Mouse (Mus musculus): Measurements from ENCODE around the gene Ktn1. TPM values are rescaled to one million over a fixed set of nuclear protein-coding genes. Genes with fewer than 3 reads are reported as not detected.

Ktn1 gene
- polyA plus RNA-seq, 1 experiment from 2014 or later, result 82.7 TPM

DNA sequence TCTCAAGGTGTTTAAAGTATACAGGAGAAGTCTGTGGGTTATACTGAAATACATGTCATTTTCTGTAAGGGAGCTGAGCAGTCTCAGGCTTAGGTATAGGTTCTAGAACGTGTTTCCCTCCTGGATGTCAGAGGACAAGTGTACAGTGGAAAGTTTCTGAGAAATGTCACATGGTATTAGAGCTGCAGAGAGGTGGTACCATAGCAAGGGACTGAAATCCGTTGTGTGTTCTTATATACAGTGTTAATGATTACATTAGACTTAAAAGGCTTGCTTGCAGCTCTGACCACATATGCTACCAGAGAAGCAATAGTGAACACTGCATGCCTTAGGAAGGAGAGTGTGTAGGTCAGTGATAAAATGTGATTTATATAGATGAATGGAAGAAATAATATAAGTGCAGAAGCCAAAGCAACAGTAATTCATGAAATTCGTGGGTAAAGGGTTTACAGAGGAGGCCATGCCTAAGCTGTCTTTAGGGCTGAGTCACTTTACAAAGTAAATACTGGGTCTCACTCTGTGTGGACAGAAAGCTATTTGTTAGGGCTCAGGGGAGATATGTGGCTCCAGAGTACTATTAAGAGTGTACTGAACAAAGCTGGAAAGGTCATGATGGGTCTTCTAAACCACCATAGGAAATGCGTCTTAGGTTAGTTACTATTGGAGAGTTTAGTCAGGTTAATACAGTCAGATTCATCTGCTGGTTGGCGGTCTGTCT is 17.0 kb downstream of the Ktn1 start:
- no peak overlapping the region for H3K4me2 ChIP-seq
- no peaks in the 10 kb centered on the region for H3K9me3 ChIP-seq (replicated peaks)
- H3K27me3 ChIP-seq, result no peaks in the 10 kb centered on the region
- H3K4me1 ChIP-seq (replicated peaks), result peaks cover 8% of the 10 kb centered on the region; the same call in 1 of the 2 replicates
- H3K4me3 ChIP-seq, result no peak overlapping the region
- peaks cover 16% of the 10 kb centered on the region for H3K36me3 ChIP-seq
- H3K27ac ChIP-seq, result no peak overlapping the region
- WGBS, result 81% methylated on average over 5 of the region's 5 CpGs
- H3K9ac ChIP-seq, result no peak overlapping the region
- ATAC-seq (replicated peaks; ENCODE audit: insufficient number of reproducible peaks, insufficient read depth, low FRiP score, low read depth), result no peak

DNA sequence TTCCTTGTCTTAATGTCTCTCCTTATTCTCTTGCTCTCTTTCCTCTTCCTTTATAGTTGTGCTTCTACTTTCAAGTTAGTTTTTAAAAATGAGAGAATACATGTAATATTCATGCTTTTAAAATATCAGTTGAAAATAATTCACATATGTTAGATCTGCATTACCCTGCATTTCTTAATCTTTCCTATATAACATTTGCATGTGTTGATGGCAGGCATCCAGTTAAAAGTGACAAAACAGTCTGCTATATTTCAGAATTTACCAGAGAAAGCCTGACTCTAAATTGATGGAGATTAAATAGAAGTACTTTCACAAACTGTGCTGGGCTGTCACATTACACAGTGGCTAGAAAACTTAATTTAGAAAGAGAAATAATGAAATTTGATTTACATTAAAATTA is 19.8 kb downstream of the Ktn1 start:
- Histone ChIP-seq H3K27me3 (no peaks in the 10 kb centered on the region), H3K9me3 (replicated peaks) (no peaks in the 10 kb centered on the region), H3K27ac (no peak overlapping the region), H3K9ac (no peak overlapping the region), H3K4me3 (no peak overlapping the region), H3K4me1 (replicated peaks) (peaks cover 8% of the 10 kb centered on the region; the same call in 1 of the 2 replicates), H3K4me2 (no peak overlapping the region), H3K36me3 (peaks cover 28% of the 10 kb centered on the region)
- no peak for ATAC-seq (replicated peaks; ENCODE audit: insufficient number of reproducible peaks, insufficient read depth, low FRiP score, low read depth)

DNA sequence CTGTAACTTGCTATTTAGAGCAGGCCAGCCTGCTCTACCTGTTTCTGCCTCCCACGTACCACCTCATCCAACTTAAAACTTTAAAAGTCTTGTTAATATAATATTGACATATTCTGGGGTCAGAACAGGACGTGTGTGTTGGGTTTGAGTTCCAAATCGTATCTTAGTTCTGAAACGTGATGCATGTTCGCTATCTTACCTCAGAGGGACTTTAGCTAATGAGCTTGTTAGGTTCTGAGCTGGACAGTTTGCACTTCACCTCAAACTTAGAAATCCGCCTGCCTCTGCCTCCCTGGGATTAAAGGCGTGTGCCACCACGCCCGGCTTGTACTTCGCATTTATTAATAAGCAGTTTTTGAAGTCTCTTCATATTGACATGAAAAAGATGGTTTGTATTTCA is 34.6 kb downstream of the Ktn1 start:
- 93% methylated on average over 10 of the region's 10 CpGs for WGBS
- Histone ChIP-seq H3K27ac (no peak overlapping the region), H3K4me1 (replicated peaks) (no peaks in the 10 kb centered on the region), H3K36me3 (peaks cover 85% of the 10 kb centered on the region), H3K9ac (no peak overlapping the region), H3K4me2 (no peak overlapping the region), H3K27me3 (no peaks in the 10 kb centered on the region), H3K9me3 (replicated peaks) (no peaks in the 10 kb centered on the region), H3K4me3 (no peak overlapping the region)
- ATAC-seq (replicated peaks; ENCODE audit: insufficient number of reproducible peaks, insufficient read depth, low FRiP score, low read depth), result no peak

DNA sequence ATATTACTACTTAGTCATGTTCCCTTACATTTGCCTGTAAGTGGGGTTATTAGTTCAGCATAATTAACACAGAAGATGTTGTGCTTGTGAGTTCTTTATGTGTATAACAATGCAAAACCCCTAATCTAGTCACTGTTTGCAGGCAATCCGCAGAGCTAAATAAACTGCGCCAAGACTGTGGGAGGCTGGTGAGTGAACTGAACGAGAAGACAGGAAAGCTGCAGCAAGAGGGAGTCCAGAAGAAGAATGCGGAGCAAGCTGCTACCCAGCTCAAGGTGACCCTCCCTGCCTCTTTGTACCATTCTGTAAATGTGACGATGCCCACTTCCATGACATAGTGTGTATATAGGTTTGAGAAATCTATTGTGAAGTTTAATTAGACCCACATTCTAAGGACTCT is 36.3 kb downstream of the Ktn1 start:
- H3K36me3 ChIP-seq, result peaks cover 83% of the 10 kb centered on the region
- no peak overlapping the region for H3K27ac ChIP-seq
- no peak overlapping the region for H3K4me2 ChIP-seq
- WGBS, result 87% methylated on average over 5 of the region's 5 CpGs
- no peaks in the 10 kb centered on the region for H3K27me3 ChIP-seq
- ATAC-seq (replicated peaks; ENCODE audit: insufficient number of reproducible peaks, insufficient read depth, low FRiP score, low read depth), result no peak
- H3K4me1 ChIP-seq (replicated peaks), result no peaks in the 10 kb centered on the region
- no peaks in the 10 kb centered on the region for H3K9me3 ChIP-seq (replicated peaks)
- H3K4me3 ChIP-seq, result no peak overlapping the region
- no peak overlapping the region for H3K9ac ChIP-seq

DNA sequence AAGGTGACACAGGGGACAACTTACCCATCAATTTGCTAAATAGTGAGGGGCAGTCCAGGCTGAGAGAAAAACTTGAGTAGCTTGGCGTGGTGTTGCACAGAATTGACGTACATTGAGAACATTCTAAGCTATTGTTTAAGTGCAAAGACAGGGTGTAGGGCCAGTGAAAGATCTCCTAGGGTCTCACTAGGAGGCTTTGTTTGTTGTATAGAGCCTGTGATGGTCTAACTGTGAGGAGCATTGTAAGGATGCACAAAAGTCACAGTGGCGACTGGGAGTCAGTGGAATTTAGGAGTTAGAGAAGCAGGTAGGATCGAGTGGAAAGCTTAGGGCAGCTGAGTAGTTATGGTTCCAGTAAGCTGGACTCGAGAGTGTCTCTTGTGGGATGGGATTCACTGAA is 50.9 kb downstream of the Ktn1 start:
- Histone ChIP-seq H3K4me1 (replicated peaks) (no peaks in the 10 kb centered on the region), H3K9me3 (replicated peaks) (no peaks in the 10 kb centered on the region), H3K4me2 (no peak overlapping the region), H3K9ac (no peak overlapping the region), H3K36me3 (peaks cover 57% of the 10 kb centered on the region), H3K27me3 (no peaks in the 10 kb centered on the region), H3K27ac (no peak overlapping the region), H3K4me3 (no peak overlapping the region)
- no peak for ATAC-seq (replicated peaks; ENCODE audit: insufficient number of reproducible peaks, insufficient read depth, low FRiP score, low read depth)
- 88% methylated on average over 5 of the region's 5 CpGs for WGBS

DNA sequence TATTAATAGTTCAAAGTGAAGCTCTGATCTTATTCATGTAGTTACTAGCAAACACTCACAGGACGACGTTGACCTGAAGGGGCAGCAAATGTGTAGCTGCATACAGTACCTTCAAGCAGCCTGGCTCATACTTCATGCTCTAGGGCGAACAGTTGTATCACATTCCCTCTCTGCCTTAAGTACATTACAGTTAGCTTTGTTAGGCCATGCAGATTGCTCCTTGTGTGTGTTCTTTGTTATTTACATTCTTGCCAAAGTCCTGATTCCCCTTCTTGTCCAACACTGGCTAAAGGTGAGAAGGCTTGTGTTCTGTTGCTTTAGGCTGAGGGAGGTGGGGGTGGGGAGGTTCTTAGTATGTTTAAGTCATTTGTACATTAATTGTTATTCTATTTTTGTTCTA is 61.3 kb downstream of the Ktn1 start:
- no peak for ATAC-seq (replicated peaks; ENCODE audit: insufficient number of reproducible peaks, insufficient read depth, low FRiP score, low read depth)
- Histone ChIP-seq H3K4me3 (no peak overlapping the region), H3K27ac (no peak overlapping the region), H3K4me1 (replicated peaks) (no peaks in the 10 kb centered on the region), H3K9ac (no peak overlapping the region), H3K9me3 (replicated peaks) (no peaks in the 10 kb centered on the region), H3K4me2 (no peak overlapping the region), H3K36me3 (peaks cover 71% of the 10 kb centered on the region), H3K27me3 (no peaks in the 10 kb centered on the region)
- 45% methylated on average over 3 of the region's 3 CpGs for WGBS

DNA sequence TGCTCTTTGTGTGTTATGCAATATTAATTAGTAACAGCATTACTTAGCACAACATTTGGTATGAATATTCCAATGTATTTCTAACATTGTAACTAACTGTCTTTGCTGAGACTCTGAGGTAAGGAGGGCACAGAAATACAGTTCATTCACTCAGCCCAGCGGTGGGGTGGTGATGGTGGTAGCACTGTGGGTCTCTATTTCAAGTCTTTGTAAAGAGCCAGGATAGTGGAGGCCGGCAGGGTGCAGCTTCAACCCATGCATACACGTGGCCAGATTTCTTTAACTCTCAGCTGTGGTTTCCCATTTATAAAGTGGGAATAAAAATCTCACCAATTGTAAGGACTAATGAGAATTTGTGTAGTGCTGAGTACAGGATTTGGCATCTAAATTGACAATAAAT is 67.5 kb downstream of the Ktn1 start:
- no peak overlapping the region for H3K27ac ChIP-seq
- ATAC-seq (replicated peaks; ENCODE audit: insufficient number of reproducible peaks, insufficient read depth, low FRiP score, low read depth), result no peak
- H3K4me3 ChIP-seq, result no peak overlapping the region
- peaks cover 46% of the 10 kb centered on the region for H3K36me3 ChIP-seq
- H3K4me2 ChIP-seq, result no peak overlapping the region
- 91% methylated on average over 3 of the region's 3 CpGs for WGBS
- H3K9ac ChIP-seq, result no peak overlapping the region
- no peaks in the 10 kb centered on the region for H3K27me3 ChIP-seq
- H3K4me1 ChIP-seq (replicated peaks), result no peaks in the 10 kb centered on the region
- H3K9me3 ChIP-seq (replicated peaks), result no peaks in the 10 kb centered on the region

DNA sequence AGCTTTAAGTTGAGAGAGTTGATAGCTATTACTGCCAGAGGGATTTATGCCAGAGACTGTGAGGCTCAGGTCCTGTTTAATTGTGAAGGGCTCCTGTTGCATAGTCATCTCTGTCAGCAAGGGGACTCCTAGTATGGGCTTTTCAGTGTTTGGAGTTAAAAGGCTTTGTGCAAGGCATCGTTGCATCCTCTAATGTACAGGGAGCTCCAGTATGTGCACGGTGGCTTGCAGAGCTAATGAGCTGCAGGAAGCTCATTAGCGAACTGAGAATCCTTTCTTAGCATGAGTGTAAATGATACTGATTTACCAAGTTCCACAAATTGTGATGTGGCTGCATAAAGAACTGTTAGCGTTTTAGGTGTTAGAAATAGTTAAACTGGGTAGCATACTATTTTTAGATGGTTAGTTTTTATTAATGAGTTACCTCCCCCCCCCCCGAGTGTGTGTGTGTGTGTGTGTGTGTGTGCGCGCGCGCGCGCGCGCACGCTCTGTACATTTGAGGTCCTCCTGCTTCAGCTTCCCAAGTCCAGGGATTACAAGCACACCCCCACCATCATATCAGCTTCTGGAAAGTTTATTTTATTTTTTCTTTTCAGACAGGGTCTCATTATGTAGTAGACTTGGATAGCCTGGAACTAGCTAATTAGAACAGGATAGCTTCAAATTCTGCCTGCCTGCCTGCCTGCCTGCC is 69.8 kb downstream of the Ktn1 start:
- H3K4me2 ChIP-seq, result no peak overlapping the region
- no peaks in the 10 kb centered on the region for H3K27me3 ChIP-seq
- H3K9ac ChIP-seq, result no peak overlapping the region
- no peaks in the 10 kb centered on the region for H3K4me1 ChIP-seq (replicated peaks)
- H3K4me3 ChIP-seq, result no peak overlapping the region
- no peak for ATAC-seq (replicated peaks; ENCODE audit: insufficient number of reproducible peaks, insufficient read depth, low FRiP score, low read depth)
- no peak overlapping the region for H3K27ac ChIP-seq
- 97% methylated on average over 14 of the region's 14 CpGs for WGBS
- H3K36me3 ChIP-seq, result peaks cover 47% of the 10 kb centered on the region
- no peaks in the 10 kb centered on the region for H3K9me3 ChIP-seq (replicated peaks)

DNA sequence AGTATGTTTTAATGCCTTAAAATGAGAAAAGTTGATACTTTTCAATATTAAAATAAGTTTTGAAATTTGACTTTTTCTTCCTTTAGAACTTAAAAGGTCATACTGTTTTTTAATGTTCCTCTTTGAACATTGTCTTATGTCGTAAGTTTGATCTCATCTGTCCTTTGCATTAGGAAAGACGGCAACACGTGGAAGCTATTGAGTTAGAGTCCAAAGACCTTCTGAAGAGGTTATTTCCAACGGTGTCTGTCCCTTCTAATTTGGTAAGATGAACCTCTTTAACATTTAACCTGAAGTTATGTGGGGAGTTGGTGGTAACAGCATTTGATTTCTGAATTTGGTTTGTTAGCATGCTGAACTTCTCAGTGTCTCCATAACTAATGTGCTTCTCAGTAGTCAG is 71.8 kb downstream of the Ktn1 start:
- no peak overlapping the region for H3K27ac ChIP-seq
- no peak for ATAC-seq (replicated peaks; ENCODE audit: insufficient number of reproducible peaks, insufficient read depth, low FRiP score, low read depth)
- H3K36me3 ChIP-seq, result peaks cover 54% of the 10 kb centered on the region
- H3K4me3 ChIP-seq, result no peak overlapping the region
- 89% methylated on average over 4 of the region's 4 CpGs for WGBS
- H3K9me3 ChIP-seq (replicated peaks), result no peaks in the 10 kb centered on the region
- H3K9ac ChIP-seq, result no peak overlapping the region
- H3K27me3 ChIP-seq, result no peaks in the 10 kb centered on the region
- H3K4me1 ChIP-seq (replicated peaks), result no peaks in the 10 kb centered on the region
- H3K4me2 ChIP-seq, result no peak overlapping the region

DNA sequence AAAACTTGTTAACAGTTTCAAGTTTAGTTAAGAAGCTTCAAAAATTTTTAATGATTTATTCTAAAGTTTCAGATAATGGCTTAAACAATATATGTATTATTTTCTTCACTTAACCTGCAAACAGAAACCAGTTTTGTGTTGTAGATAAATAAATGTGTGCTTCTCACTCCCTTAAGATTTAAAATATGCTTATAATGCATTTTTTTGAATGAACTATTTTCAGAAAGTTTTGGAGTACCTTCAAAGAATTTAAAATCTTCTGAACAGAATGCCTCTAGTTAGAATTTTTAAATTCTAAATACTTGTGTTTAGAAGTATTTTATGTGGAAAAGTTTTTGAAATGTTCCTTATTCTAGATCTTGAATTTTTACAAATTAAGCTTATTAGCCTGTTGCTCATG is 74.8 kb downstream of the Ktn1 start:
- Histone ChIP-seq H3K4me1 (replicated peaks) (no peaks in the 10 kb centered on the region), H3K27ac (no peak overlapping the region), H3K27me3 (no peaks in the 10 kb centered on the region), H3K9me3 (replicated peaks) (no peaks in the 10 kb centered on the region), H3K4me3 (no peak overlapping the region), H3K9ac (no peak overlapping the region), H3K36me3 (peaks cover 66% of the 10 kb centered on the region), H3K4me2 (no peak overlapping the region)
- no peak for ATAC-seq (replicated peaks; ENCODE audit: insufficient number of reproducible peaks, insufficient read depth, low FRiP score, low read depth)

DNA sequence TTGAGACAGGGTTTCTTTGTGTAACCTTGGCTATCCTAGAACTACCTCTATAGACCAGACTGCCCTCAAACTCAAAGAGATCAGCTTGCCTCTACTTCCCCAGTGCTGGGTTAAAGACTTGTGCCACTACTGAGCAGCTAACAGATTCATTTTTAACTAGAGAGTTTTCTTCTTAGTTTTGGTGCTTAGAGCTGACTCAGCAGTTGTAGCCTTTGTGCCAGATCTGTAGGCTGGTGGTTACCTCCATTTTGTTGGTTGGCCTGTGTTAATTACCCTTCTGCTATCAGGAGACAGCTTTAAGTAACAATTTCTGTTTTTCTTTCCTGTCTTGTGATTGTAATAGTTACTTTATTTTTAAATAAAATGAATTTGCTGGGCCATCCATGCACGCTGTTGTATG is 80.3 kb downstream of the Ktn1 start:
- H3K4me3 ChIP-seq, result no peak overlapping the region
- H3K9ac ChIP-seq, result no peak overlapping the region
- H3K4me1 ChIP-seq (replicated peaks), result no peaks in the 10 kb centered on the region
- ATAC-seq (replicated peaks; ENCODE audit: insufficient number of reproducible peaks, insufficient read depth, low FRiP score, low read depth), result no peak
- H3K36me3 ChIP-seq, result peaks cover 96% of the 10 kb centered on the region
- no peaks in the 10 kb centered on the region for H3K9me3 ChIP-seq (replicated peaks)
- no peak overlapping the region for H3K27ac ChIP-seq
- 92% methylated on average over 1 of the region's 1 CpGs for WGBS
- no peak overlapping the region for H3K4me2 ChIP-seq
- no peaks in the 10 kb centered on the region for H3K27me3 ChIP-seq

DNA sequence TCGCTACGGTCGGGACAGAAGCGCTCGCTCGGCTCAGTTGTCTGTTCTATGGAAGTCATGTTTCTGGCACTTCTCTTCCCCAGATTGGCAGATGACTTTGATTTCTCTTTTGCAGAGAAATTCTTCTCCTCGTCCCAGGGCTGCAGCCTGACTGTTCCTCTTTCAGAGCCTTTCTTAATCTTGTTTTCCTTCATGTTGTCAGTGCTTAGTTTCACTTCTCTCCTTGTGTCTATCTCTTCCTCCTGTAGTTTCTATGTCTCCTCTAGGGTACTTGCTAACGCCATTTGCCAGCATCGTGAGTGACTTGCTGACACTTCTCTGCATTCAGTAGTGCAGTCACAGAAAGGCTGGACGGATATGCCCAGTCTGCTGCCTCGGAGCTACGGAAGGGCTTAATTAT is 87.1 kb downstream of the Ktn1 start:
- Histone ChIP-seq H3K4me1 (replicated peaks) (no peaks in the 10 kb centered on the region), H3K27me3 (no peaks in the 10 kb centered on the region), H3K27ac (no peak overlapping the region), H3K9ac (no peak overlapping the region), H3K9me3 (replicated peaks) (no peaks in the 10 kb centered on the region), H3K4me2 (no peak overlapping the region), H3K4me3 (no peak overlapping the region), H3K36me3 (peaks cover 73% of the 10 kb centered on the region)
- 86% methylated on average over 12 of the region's 12 CpGs for WGBS
- ATAC-seq (replicated peaks; ENCODE audit: insufficient number of reproducible peaks, insufficient read depth, low FRiP score, low read depth), result no peak

All from heart, embryonic 15.5 days (tissue).